Mouse (Mus musculus): ENCODE measurements around the gene Myo18b.

DNA sequence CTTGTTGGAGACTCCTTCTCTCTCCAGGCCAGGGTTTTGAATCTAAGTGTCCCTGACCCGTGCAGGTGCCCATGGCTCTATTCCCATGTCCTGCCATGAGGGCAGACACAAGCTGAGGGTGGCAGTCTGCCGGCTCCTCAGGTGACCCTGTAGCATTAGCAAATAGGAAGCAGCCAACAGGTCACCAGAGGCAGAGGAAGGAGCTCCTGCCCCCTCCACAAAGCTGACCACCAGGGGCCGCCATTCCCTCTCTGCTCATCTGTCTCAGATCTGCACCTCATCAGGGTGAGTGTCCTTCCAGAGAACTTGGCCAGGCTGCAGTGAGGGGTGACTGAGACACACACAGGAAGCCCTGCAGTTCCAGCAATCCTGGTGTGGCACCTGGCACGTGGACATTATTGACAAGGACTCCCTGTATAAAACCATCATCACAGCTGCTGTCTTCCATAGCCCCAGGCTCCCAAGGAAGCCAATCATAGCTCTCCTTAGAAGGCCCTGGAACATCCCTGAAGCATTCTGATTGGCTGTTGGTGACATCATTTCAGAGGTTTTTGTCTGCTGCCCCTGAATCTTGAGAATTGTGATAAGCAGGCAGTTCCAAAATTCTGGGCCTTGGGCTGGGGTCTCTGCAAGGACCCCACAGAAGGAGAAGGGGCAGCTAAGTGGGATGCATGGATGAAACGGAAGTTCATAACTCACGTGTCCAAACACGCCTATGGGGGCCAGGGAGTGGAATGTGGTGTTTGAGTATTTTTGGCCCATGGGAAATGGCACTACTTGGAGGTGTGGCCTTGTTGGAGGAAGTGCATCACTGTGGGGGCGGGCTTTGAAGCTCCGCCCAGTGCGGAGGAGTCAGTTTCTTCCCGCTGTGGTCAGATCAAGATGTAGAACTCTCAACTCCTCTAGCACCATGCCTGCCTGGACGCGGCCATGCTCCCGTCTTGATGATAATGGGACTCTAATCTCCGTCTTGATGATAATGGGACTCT is 104.1 kb downstream of the Myo18b start:
- TF ChIP-seq POLR2A (IDR thresholded peaks at IDR 0.05; ENCODE audit: extremely low read depth, insufficient read depth, low read length) (no peak), CTCF (IDR thresholded peaks at IDR 0.05; ENCODE audit: extremely low read depth, insufficient read depth, low read length) (0 out of 2 replicates have a peak, but pooled peaks have one; percentile 12)
